Mouse (Mus musculus) embryonic fibroblast, embryonic 13.5 days (primary cell): Measurements from ENCODE around the gene Gtf3c5.

Source experiments
- CTCF ChIP-seq: IDR thresholded peaks from 2 replicates; pipeline ENCODE4 v1.5.1; 2011; ENCODE audit warnings: mild to moderate bottlenecking, control low read depth, low read length, moderate library complexity, borderline replicate concordance; ENCODE audit not compliant: insufficient read depth
- POLR2A ChIP-seq: IDR thresholded peaks from 2 replicates; pipeline ENCODE4 v1.6.1; 2011; ENCODE audit warnings: low read depth, mild to moderate bottlenecking, control low read depth, low read length, moderate library complexity

DNA sequence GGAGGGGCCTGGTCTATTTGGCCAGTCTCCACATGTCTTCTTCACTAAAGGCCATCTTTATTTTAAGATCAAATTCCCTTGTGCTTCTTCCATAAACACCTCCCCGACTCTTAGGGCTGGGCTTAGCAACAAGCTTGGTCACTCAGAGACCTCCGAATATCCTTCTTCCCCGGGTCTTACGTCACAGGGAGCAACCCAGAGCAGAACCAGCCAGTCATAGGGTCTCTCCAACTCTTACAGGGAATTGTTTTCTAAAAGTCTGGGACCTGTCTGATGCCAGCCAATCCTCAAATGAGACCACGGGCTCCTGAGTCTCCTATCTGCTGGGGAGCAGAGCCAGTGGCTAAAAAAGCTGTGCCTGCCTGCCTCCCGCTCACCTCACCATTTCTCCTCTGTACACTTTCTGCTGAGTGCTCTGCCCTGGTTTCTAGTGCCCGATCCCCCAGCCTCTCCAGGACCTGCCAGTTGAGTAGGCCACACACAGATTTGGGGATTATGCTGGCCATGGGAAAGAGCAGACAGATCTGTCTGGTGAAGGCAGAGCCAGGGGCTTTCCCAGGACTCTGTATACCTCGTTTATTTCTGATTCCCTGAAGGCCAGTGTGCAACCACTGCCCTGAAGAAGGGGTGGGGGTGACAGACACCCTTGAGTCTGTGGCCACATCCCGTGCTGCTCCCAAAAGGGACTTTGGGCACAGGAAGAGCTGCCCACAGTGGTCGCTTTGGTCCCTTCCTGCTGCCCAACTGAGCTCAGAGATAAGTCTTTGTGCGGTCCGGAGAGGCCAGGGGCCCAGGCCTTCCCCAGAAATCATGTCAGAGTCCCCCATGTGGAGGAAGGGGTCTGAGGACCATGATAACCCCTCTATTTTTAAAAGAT lies 15.4 kb upstream of the Gtf3c5 start:
- TF ChIP-seq POLR2A (no peak), CTCF (no peak)
